Mouse (Mus musculus) lung, embryonic 16.5 days (tissue): Measurements from ENCODE around the gene Rpl10a. TPM values are rescaled to one million over a fixed set of nuclear protein-coding genes. Genes with fewer than 3 reads are reported as not detected.
A peak's percentile ranks its signal among the peaks of the same experiment; 100 is the strongest.

Experiments
- ATAC-seq: fragments of 200-750 bp; cut with Nextera tagmentation; 2 replicates; pipeline ENCODE4 v1.8.0; 2017; ENCODE audit warnings: low read depth, mild to moderate bottlenecking, moderate library complexity
- H3K27ac ChIP-seq: fragments of 300-500 bp; sonication (generic); 2 replicates; pipeline ENCODE4 v1.5.1; 2014; ENCODE audit warnings: mild to moderate bottlenecking, control low read depth, low read length
- H3K27me3 ChIP-seq: fragments of 300-500 bp; sonication (generic); 2 replicates; pipeline ENCODE4 v1.6.1; 2014; ENCODE audit warnings: low read depth, low read length, mixed read lengths; ENCODE audit not compliant: control insufficient read depth, insufficient read depth
- H3K36me3 ChIP-seq: fragments of 300-500 bp; sonication (generic); 2 replicates; pipeline ENCODE4 v1.6.1; 2014; ENCODE audit warnings: low read length; ENCODE audit not compliant: control insufficient read depth, insufficient read depth
- H3K4me1 ChIP-seq: fragments of 300-500 bp; sonication (generic); replicated peaks from 2 replicates; pipeline ENCODE4 v1.6.1; 2014; ENCODE audit warnings: low read length, mixed read lengths; ENCODE audit not compliant: control insufficient read depth, insufficient read depth
- H3K4me2 ChIP-seq: fragments of 300-500 bp; sonication (generic); 2 replicates; pipeline ENCODE4 v1.6.1; 2014; ENCODE audit warnings: low read depth, low read length, control low read depth
- H3K4me3 ChIP-seq: fragments of 300-500 bp; sonication (generic); 2 replicates; pipeline ENCODE4 v1.5.1; 2014; ENCODE audit warnings: mild to moderate bottlenecking, low read length, control low read depth
- H3K9ac ChIP-seq: fragments of 300-500 bp; sonication (generic); 2 replicates; pipeline ENCODE4 v1.6.1; 2014; ENCODE audit warnings: low read length, control low read depth
- H3K9me3 ChIP-seq: fragments of 300-500 bp; sonication (generic); 2 replicates; pipeline ENCODE4 v1.6.1; 2016; ENCODE audit warnings: low read length; ENCODE audit not compliant: control insufficient read depth
- WGBS: fragments of 180-500 bp; shearing (Covaris S2); extraction: QIAGEN DNeasy Blood & Tissue Kit; methylation state at CpG from one replicate; pipeline ENCODE4 v1.1.7; 2014; 5-methylcytosine and 5-hydroxymethylcytosine counted together
- polyA plus RNA-seq: library from polyadenylated mRNA; unstranded; fragments of >200 nt; fragmentation: Nextera tagmentation; extraction: Ambion mirVana; gene quantifications from 2 replicates; pipeline ENCODE4 v1.2.1, GENCODE M21; 2015

Rpl10a gene
- polyA plus RNA-seq, 1 experiment from 2014 or later, result 635 TPM

GRCm38 (mm10) chr17:28371286-28371685 lies 43.0 kb downstream of the Rpl10a start:
- WGBS, result 41% methylated on average over 2 of the region's 2 CpGs
- no peak for ATAC-seq

GRCm38 (mm10) chr17:28371941-28372340 lies 43.7 kb downstream of the Rpl10a start:
- no peaks in the 10 kb centered on the region for H3K36me3 ChIP-seq
- H3K9me3 ChIP-seq, result no peaks in the 10 kb centered on the region
- peaks cover 10% of the 10 kb centered on the region for H3K27me3 ChIP-seq
- H3K4me1 ChIP-seq, result no peaks in the 10 kb centered on the region; the same call in 1 of the 2 replicates
- 59% methylated on average over 1 of the region's 1 CpGs for WGBS
- no peak for ATAC-seq
- no peak overlapping the region for H3K27ac ChIP-seq
- H3K4me3 ChIP-seq, result no peak overlapping the region
- H3K4me2 ChIP-seq, result no peak overlapping the region
- no peak overlapping the region for H3K9ac ChIP-seq

More at GRCm38 (mm10) chr17:28371286-28371685, 43.0 kb downstream of the Rpl10a start:
- Histone ChIP-seq H3K4me2 (no peak overlapping the region), H3K9me3 (no peaks in the 10 kb centered on the region), H3K36me3 (no peaks in the 10 kb centered on the region), H3K4me1 (no peaks in the 10 kb centered on the region; the same call in 1 of the 2 replicates), H3K4me3 (no peak overlapping the region), H3K27me3 (peaks cover 10% of the 10 kb centered on the region), H3K27ac (no peak overlapping the region), H3K9ac (0 out of 2 replicates have a peak overlapping the region, but pooled peaks have one; percentile 7)

- WGBS, result 15% methylated on average over 10 of the region's 10 CpGs
Observed at GRCm38 (mm10) chr17:28373821-28374220, 45.5 kb downstream of the Rpl10a start.

GRCm38 (mm10) chr17:28374494-28374893 lies 46.2 kb downstream of the Rpl10a start:
- Histone ChIP-seq H3K4me2 (no peak overlapping the region), H3K4me3 (no peak overlapping the region), H3K27ac (no peak overlapping the region), H3K9ac (no peak overlapping the region), H3K27me3 (peaks cover 10% of the 10 kb centered on the region), H3K36me3 (no peaks in the 10 kb centered on the region), H3K9me3 (no peaks in the 10 kb centered on the region), H3K4me1 (no peaks in the 10 kb centered on the region)
- 11% methylated on average over 16 of the region's 16 CpGs for WGBS
- ATAC-seq, result no peak

More at GRCm38 (mm10) chr17:28373821-28374220, 45.5 kb downstream of the Rpl10a start:
- Histone ChIP-seq H3K27ac (no peak overlapping the region), H3K9ac (no peak overlapping the region), H3K4me2 (no peak overlapping the region), H3K36me3 (no peaks in the 10 kb centered on the region), H3K4me1 (no peaks in the 10 kb centered on the region; the same call in 1 of the 2 replicates), H3K27me3 (peaks cover 10% of the 10 kb centered on the region), H3K4me3 (no peak overlapping the region), H3K9me3 (no peaks in the 10 kb centered on the region)
- ATAC-seq, result peak; percentile 52; the same call in 1 of the 2 replicates

- Histone ChIP-seq H3K27ac (no peak overlapping the region), H3K9me3 (no peaks in the 10 kb centered on the region), H3K4me1 (no peaks in the 10 kb centered on the region), H3K4me3 (no peak overlapping the region), H3K27me3 (peaks cover 10% of the 10 kb centered on the region), H3K4me2 (peak overlapping the region; percentile 32), H3K36me3 (no peaks in the 10 kb centered on the region), H3K9ac (no peak overlapping the region)
- 10% methylated on average over 17 of the region's 17 CpGs for WGBS
- ATAC-seq, result peak; percentile 32
Observed at GRCm38 (mm10) chr17:28375592-28376061, 47.4 kb downstream of the Rpl10a start.

- no peak for ATAC-seq
- WGBS, result 13% methylated on average over 6 of the region's 6 CpGs
Observed at GRCm38 (mm10) chr17:28380255-28380654, 52.0 kb downstream of the Rpl10a start.

More at GRCm38 (mm10) chr17:28380255-28380654, 52.0 kb downstream of the Rpl10a start:
- Histone ChIP-seq H3K9me3 (no peaks in the 10 kb centered on the region), H3K4me1 (no peaks in the 10 kb centered on the region), H3K27ac (no peak overlapping the region), H3K9ac (no peak overlapping the region), H3K4me3 (no peak overlapping the region), H3K27me3 (peaks cover 6% of the 10 kb centered on the region; the same call in 1 of the 2 replicates), H3K36me3 (no peaks in the 10 kb centered on the region), H3K4me2 (no peak overlapping the region)

Other genes with a start within 250 kb of the Rpl10a start
- 5.2 and 5.5 TPM in 2 replicates for gene Tcp11, start 247.8 kb upstream of the Rpl10a start, polyA plus RNA-seq
- 1.3 and 1.4 TPM in 2 replicates for gene Scube3, start 186.3 kb upstream of the Rpl10a start, polyA plus RNA-seq
- gene Zfp523, start 151.3 kb upstream of the Rpl10a start, polyA plus RNA-seq, result 34.2 and 34.9 TPM in 2 replicates
- 5.2 and 8.6 TPM in 2 replicates for gene Def6, start 120.7 kb upstream of the Rpl10a start, polyA plus RNA-seq
- 2.7 TPM in 2 replicates for gene Ppard, start 95.8 kb upstream of the Rpl10a start, polyA plus RNA-seq
- 22.1 and 32.4 TPM in 2 replicates for gene Fance, start 15.0 kb upstream of the Rpl10a start, polyA plus RNA-seq
- gene Tead3, start 22.3 kb downstream of the Rpl10a start, polyA plus RNA-seq, result 11.6 and 12.4 TPM in 2 replicates
- gene Tulp1, start 36.8 kb downstream of the Rpl10a start, polyA plus RNA-seq, result 7.6 and 9.3 TPM in 2 replicates
- gene Fkbp5, start 189.1 kb downstream of the Rpl10a start, polyA plus RNA-seq, result 38.5 and 43.8 TPM in 2 replicates
- not detected in 2 replicates for gene Armc12, start 202.3 kb downstream of the Rpl10a start, polyA plus RNA-seq
- gene Clpsl2, start 220.9 kb downstream of the Rpl10a start, polyA plus RNA-seq, result not detected in 2 replicates
- gene Clps, start 232.3 kb downstream of the Rpl10a start, polyA plus RNA-seq, result 0.35 and 1.8 TPM in 2 replicates
- 0.48 and 0.50 TPM in 2 replicates for gene Lhfpl5, start 247.2 kb downstream of the Rpl10a start, polyA plus RNA-seq